Comparison of ENCODE assay signal across 8 mouse cellular contexts in the genomic region with DNA sequence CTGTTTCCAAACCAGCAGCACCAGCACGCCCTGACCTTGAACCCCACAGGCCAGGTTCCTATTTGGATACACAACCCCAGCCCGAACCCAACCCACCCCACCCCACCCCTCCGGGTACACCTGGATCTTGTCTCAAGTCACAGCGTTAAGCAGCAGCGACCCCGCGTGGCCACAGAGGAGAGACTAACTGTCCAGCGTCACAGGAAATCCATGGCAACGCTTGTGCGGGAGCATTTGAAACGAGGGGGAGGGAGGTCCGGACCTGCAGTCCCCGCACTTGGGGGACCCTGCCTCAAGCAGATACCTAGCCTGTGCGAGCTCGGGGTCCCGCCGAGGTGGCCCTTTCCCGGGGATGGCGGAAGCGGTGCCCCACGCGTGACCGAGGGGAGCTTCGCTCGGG. TPM values are rescaled to one million over a fixed set of nuclear protein-coding genes. Genes with fewer than 3 reads are reported as not detected.
DNase-seq lines count a peak whose midpoint lies in the region; ATAC-seq and TF ChIP-seq lines count a peak whose summit lies in the region.

No protein-coding gene starts in this region.

- H3K4me3 ChIP-seq in ES-E14 (ENCODE audit: insufficient read depth in 1 of 2, low read depth in 1 of 2, low read length in 2 of 2, poor library complexity in 1 of 2, severe bottlenecking in 1 of 2) = peak overlapping the region; percentile 75 to 85
- H3K4me3 ChIP-seq in forebrain, embryonic 16.5 days (replicated peaks; ENCODE audit: low read length) = peak overlapping the region; percentile 64
- H3K4me3 ChIP-seq in layer of hippocampus, adult 2 months = peak overlapping the region; percentile 76
- peak overlapping the region; percentile 68 for H3K4me3 ChIP-seq in lung, embryonic 15.5 days
- peak overlapping the region; percentile 54 for H3K4me3 ChIP-seq in olfactory bulb, adult 2 months (ENCODE audit: insufficient read depth, low read depth, low read length)

- under 1% methylated on average over 25 of the region's 25 CpGs for WGBS in forebrain, embryonic 16.5 days
- WGBS in lung, embryonic 15.5 days = under 1% methylated on average over 25 of the region's 25 CpGs
- 2% methylated on average over 25 of the region's 25 CpGs for WGBS in olfactory bulb, adult 2 months

- H3K9ac ChIP-seq in ES-E14 (ENCODE audit: insufficient read depth, low read depth, low read length, poor library complexity, severe bottlenecking) = peak overlapping the region; percentile 82
- peak overlapping the region; percentile 64 for H3K9ac ChIP-seq in forebrain, embryonic 16.5 days (replicated peaks; ENCODE audit: low read depth, low read length)
- peak overlapping the region; percentile 63 for H3K9ac ChIP-seq in lung, embryonic 15.5 days

- peak overlapping the region; percentile 61 for H3K27ac ChIP-seq in ES-E14 (ENCODE audit: insufficient read depth, low read depth, low read length, poor library complexity, severe bottlenecking)
- H3K27ac ChIP-seq in forebrain, embryonic 16.5 days (ENCODE audit: low read length) = no peak overlapping the region
- H3K27ac ChIP-seq in layer of hippocampus, adult 2 months = no peak overlapping the region; the same call in 1 of the 2 replicates
- peak overlapping the region; percentile 29; the same call in 1 of the 2 replicates for H3K27ac ChIP-seq in lung, embryonic 15.5 days
- no peak overlapping the region for H3K27ac ChIP-seq in olfactory bulb, adult 2 months (ENCODE audit: insufficient read depth, low read depth, low read length)

- ATAC-seq in cerebellum, adult (ENCODE audit: insufficient number of reproducible peaks, low FRiP score, low TSS enrichment) = peak; percentile 64; the same call in 1 of the 2 replicates
- peak; percentile 44 for ATAC-seq in forebrain, embryonic 16.5 days
- peak; percentile 33 for ATAC-seq in lung, embryonic 15.5 days (ENCODE audit: borderline replicate concordance, extremely low read depth, low FRiP score, low TSS enrichment)

- in situ Hi-C loops in ES-E14 (cut with MboI; ENCODE audit: low sequenced_read_pairs in 2 of 2, unreplicated experiment in 2 of 2) = no loop called here

- H3K4me2 ChIP-seq in forebrain, embryonic 16.5 days (ENCODE audit: low read length) = peak overlapping the region; percentile 98
- H3K4me2 ChIP-seq in lung, embryonic 15.5 days = peak overlapping the region; percentile 100

- peaks cover 0 to 20% of the 10 kb centered on the region in 2 experiments; a peak in 3 of 4 replicates for H3K4me1 ChIP-seq in ES-E14 (ENCODE audit: control insufficient read depth in 2 of 2, insufficient read depth in 2 of 2, low read length in 2 of 2, poor library complexity in 1 of 2)
- peaks cover 11% of the 10 kb centered on the region for H3K4me1 ChIP-seq in forebrain, embryonic 16.5 days (replicated peaks; ENCODE audit: control insufficient read depth, insufficient read depth, low read length)
- peaks cover 24% of the 10 kb centered on the region for H3K4me1 ChIP-seq in lung, embryonic 15.5 days
- H3K4me1 ChIP-seq in olfactory bulb, adult 2 months (ENCODE audit: control insufficient read depth, insufficient read depth, low read length) = peaks cover 7% of the 10 kb centered on the region; the same call in 1 of the 2 replicates

- intact Hi-C loops in heart, postnatal 36 days (cut with DNase I) = loop anchor here (1.0 to 10.0 kb wide), 4 partner anchors 89 to 425 kb away; a partner anchor contains a TSS

- peaks cover 2% of the 10 kb centered on the region; the same call in 1 of the 2 replicates for H3K27me3 ChIP-seq in forebrain, embryonic 16.5 days (replicated peaks; ENCODE audit: control insufficient read depth, insufficient read depth, low read length)
- H3K27me3 ChIP-seq in lung, embryonic 15.5 days = peaks cover 5% of the 10 kb centered on the region; the same call in 1 of the 2 replicates

- H3K9me3 ChIP-seq in ES-E14 (ENCODE audit: control insufficient read depth, insufficient read depth, low read depth, low read length) = no peaks in the 10 kb centered on the region
- H3K9me3 ChIP-seq in forebrain, embryonic 16.5 days (ENCODE audit: control insufficient read depth, low read length) = no peaks in the 10 kb centered on the region
- no peaks in the 10 kb centered on the region for H3K9me3 ChIP-seq in lung, embryonic 15.5 days

- peak; percentile 99 for DNase-seq in ES-E14 (ENCODE audit: low read depth, low spot score)
- DNase-seq in heart, postnatal 36 days = peak; percentile 81 to 89
- peak; percentile 75 to 81 for DNase-seq in layer of hippocampus, adult 2 months (ENCODE audit: low spot score in 2 of 2)
- peak; percentile 75 to 83 for DNase-seq in thymus, adult 18-20 months

- H3K36me3 ChIP-seq in ES-E14 (ENCODE audit: control insufficient read depth, insufficient read depth, low read length, poor library complexity, severe bottlenecking) = no peaks in the 10 kb centered on the region
- H3K36me3 ChIP-seq in forebrain, embryonic 16.5 days (ENCODE audit: control insufficient read depth, insufficient read depth) = no peaks in the 10 kb centered on the region
- H3K36me3 ChIP-seq in lung, embryonic 15.5 days = no peaks in the 10 kb centered on the region

- no peak for TF ChIP-seq POLR2A in olfactory bulb, adult 2 months (IDR thresholded peaks at IDR 0.05; ENCODE audit: insufficient read depth, low read depth, low read length)

- peak; percentile 83 for TF ChIP-seq CTCF in layer of hippocampus, adult 2 months (conservative IDR thresholded peaks at IDR 0.05)
- peak; percentile 78; the same call in 1 of the 2 replicates for TF ChIP-seq CTCF in olfactory bulb, adult 2 months (IDR thresholded peaks at IDR 0.05; ENCODE audit: insufficient read depth, low read depth, low read length)

TF ChIP-seq in ES-E14, 5 proteins besides CTCF, POLR2A, EP300 and RAD21:
- TF ChIP-seq ZC3H11A (IDR thresholded peaks at IDR 0.05; ENCODE audit: borderline replicate concordance, low read depth, low read length) = peak; percentile 56; the same call in 1 of the 2 replicates
- TF ChIP-seq ZNF384 (IDR thresholded peaks at IDR 0.05; ENCODE audit: low read depth, low read length) = peak; percentile 28; the same call in 1 of the 2 replicates
- no peak for TF ChIP-seq HCFC1 (IDR thresholded peaks at IDR 0.05; ENCODE audit: borderline replicate concordance, insufficient read depth, low read length)

RNA-seq across cellular contexts. Expression of a gene that starts 0.8 kb away (rescaled TPM):
- 4.8 and 7.3 TPM in 2 replicates for total RNA-seq in ES-E14 (2012; rRNA removed)
- 1.7 and 1.8 TPM in 2 replicates for polyA plus RNA-seq in forebrain, embryonic 16.5 days (2015; fragmentation: Nextera tagmentation; extraction: Ambion mirVana)
- total RNA-seq in heart, postnatal 36 days (2021) = not detected
- total RNA-seq in layer of hippocampus, adult 2 months (2021) = under 1 TPM; 0.74 to 0.84 TPM
- polyA plus RNA-seq in lung, embryonic 15.5 days (2015; fragmentation: Nextera tagmentation; extraction: Ambion mirVana) = 3.9 and 4.3 TPM in 2 replicates
- not detected in 2 replicates for polyA plus RNA-seq in olfactory bulb, adult 2 months (2012; ENCODE audit: insufficient read depth, insufficient read length, low replicate concordance, missing spikeins)

Comparison
In these comparisons a context has a peak if more than half of its experiments do, and no peak if none do; other contexts are left out.
1. H3K27ac ChIP-seq: peak in ES-E14 (single experiment) and lung, embryonic 15.5 days (single experiment); none in forebrain, embryonic 16.5 days (single experiment), layer of hippocampus, adult 2 months (single experiment) and olfactory bulb, adult 2 months (single experiment).
2. Peak in every context shown above with its lines, with median percentiles within 50 percentile points of each other: DNase-seq, H3K4me3 ChIP-seq, H3K9ac ChIP-seq and ATAC-seq.